In genomic region chr19:43027305-43027704, GRCm38 (mm10) we compare ENCODE assay signal across 8 mouse cellular contexts.
DNase-seq lines count a peak whose midpoint lies in the region; ATAC-seq and TF ChIP-seq lines count a peak whose summit lies in the region.

No protein-coding gene starts in this region.

- no peak for ATAC-seq in liver, embryonic 11.5 days (replicated peaks; ENCODE audit: low FRiP score)
- ATAC-seq in lung, postnatal 0 days: no peak
- ATAC-seq in megakaryocyte, adult 5-6 weeks (ENCODE audit: poor library complexity, severe bottlenecking): no peak

- 21% methylated on average over 4 of the region's 4 CpGs for WGBS in liver, embryonic 11.5 days
- 20% methylated on average over 4 of the region's 4 CpGs for WGBS in lung, postnatal 0 days

- H3K4me2 ChIP-seq in liver, embryonic 11.5 days: no peak overlapping the region
- no peak overlapping the region for H3K4me2 ChIP-seq in lung, postnatal 0 days (replicated peaks; ENCODE audit: low read depth, low read length)

- no peaks in the 10 kb centered on the region for H3K36me3 ChIP-seq in liver, embryonic 11.5 days (ENCODE audit: control insufficient read depth, insufficient read depth, low read length)
- no peaks in the 10 kb centered on the region for H3K36me3 ChIP-seq in lung, postnatal 0 days (ENCODE audit: insufficient read depth, low read length)

- DNase-seq in liver: peak; percentile 22
- DNase-seq in liver, embryonic 11.5 days (ENCODE audit: low spot score): no peak
- peak; percentile 5 for DNase-seq in adipocyte (ENCODE audit: low spot score)
- DNase-seq in cerebellum, postnatal 25 days: peak; percentile 16 to 52
- DNase-seq in kidney, adult 18-20 months: peak; percentile 34
- peak; percentile 37 for DNase-seq in lung, postnatal 0 days (ENCODE audit: low spot score)
- peak; percentile 70 for DNase-seq in testis, postnatal 10 days (ENCODE audit: low spot score)

- H3K27ac ChIP-seq in liver, embryonic 11.5 days (ENCODE audit: low read depth, low read length): no peak overlapping the region
- H3K27ac ChIP-seq in lung, postnatal 0 days (ENCODE audit: low read length): no peak overlapping the region

- H3K27me3 ChIP-seq in liver, embryonic 11.5 days (replicated peaks; ENCODE audit: control insufficient read depth, insufficient read depth, low read length): no peaks in the 10 kb centered on the region
- no peaks in the 10 kb centered on the region for H3K27me3 ChIP-seq in lung, postnatal 0 days (replicated peaks; ENCODE audit: insufficient read depth, low read length)

- H3K9me3 ChIP-seq in liver, embryonic 11.5 days (ENCODE audit: control insufficient read depth, low read length): no peaks in the 10 kb centered on the region
- no peaks in the 10 kb centered on the region for H3K9me3 ChIP-seq in lung, postnatal 0 days (ENCODE audit: low read length)

- H3K4me3 ChIP-seq in liver, embryonic 11.5 days (ENCODE audit: low read depth, low read length): no peak overlapping the region
- no peak overlapping the region for H3K4me3 ChIP-seq in lung, postnatal 0 days (ENCODE audit: low read depth, low read length)

- no peaks in the 10 kb centered on the region for H3K4me1 ChIP-seq in liver, embryonic 11.5 days (replicated peaks; ENCODE audit: control insufficient read depth, insufficient read depth, low read length)
- H3K4me1 ChIP-seq in lung, postnatal 0 days (ENCODE audit: insufficient read depth, low read depth, low read length): no peaks in the 10 kb centered on the region

- no peak for TF ChIP-seq EP300 in lung, postnatal 0 days (IDR thresholded peaks at IDR 0.05)

- peak; percentile 73 for TF ChIP-seq CTCF in lung, postnatal 0 days (IDR thresholded peaks at IDR 0.05)

- no peak overlapping the region for H3K9ac ChIP-seq in liver, embryonic 11.5 days (ENCODE audit: low read depth, low read length)
- no peak overlapping the region for H3K9ac ChIP-seq in lung, postnatal 0 days (replicated peaks; ENCODE audit: low read depth)
